Mouse (Mus musculus) megakaryocyte, embryonic 14.5 days (primary cell): ENCODE results near the gene Ddx6.

ENCODE experiments used
- FLI1 ChIP-seq: IDR thresholded peaks from 2 replicates; pipeline ENCODE4 v1.6.1; 2012; ENCODE audit warnings: low read length, inconsistent platforms, mixed read lengths
- GATA1 ChIP-seq: IDR thresholded peaks from 3 replicates; pipeline ENCODE4 v1.6.1; 2012; ENCODE audit warnings: mixed read lengths, low read length, inconsistent platforms, borderline replicate concordance

DNA sequence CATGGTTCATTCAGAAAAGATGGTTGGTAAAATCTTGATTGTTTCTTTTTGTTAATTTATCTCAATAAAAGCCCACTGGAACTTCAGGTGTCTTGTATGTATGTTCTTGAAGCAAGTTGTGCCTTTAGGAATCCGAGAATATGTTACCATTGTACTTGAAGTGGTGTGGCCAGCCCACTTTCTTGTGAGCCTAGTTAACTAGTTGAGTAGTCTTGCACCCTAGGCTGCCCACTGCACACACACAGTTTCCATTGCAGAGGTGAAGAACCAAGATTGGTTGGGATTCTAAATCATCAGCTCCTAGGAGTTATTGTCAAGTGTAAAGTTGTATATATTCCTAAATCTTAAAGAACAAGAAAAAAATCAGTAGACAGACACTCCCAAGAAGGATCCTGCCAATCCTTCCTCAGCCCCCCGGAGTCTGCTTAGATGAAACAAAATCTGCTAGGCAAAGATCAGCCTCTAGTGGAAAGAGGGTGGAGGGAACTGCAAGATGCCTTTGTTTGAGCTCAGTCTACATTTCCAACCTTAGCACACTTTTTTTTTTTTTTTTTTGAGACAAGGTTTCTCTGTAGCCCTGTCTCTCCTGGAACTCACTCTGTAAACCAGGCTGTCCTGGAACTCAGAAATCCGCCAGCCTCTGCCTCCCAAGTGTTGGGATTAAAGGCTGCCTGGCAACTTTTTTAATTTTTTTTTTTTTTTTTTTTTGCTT lies 36.1 kb downstream of the Ddx6 start:
- TF ChIP-seq GATA1: no peak
- TF ChIP-seq FLI1: no peak
